Mouse (Mus musculus) hindbrain, postnatal 0 days (tissue): Measurements from ENCODE around the gene Rac2. TPM values are rescaled to one million over a fixed set of nuclear protein-coding genes. Genes with fewer than 3 reads are reported as not detected.

Experiments used
- ATAC-seq: fragments of 200-750 bp; cut with Nextera tagmentation; 2 replicates; pipeline ENCODE4 v1.8.0; 2017; ENCODE audit warnings: mild to moderate bottlenecking, moderate TSS enrichment, moderate library complexity
- DNase-seq: peaks from one replicate; pipeline ENCODE4 v3.0.0-alpha.2; 2015; ENCODE audit warnings: low spot score
- H3K27ac ChIP-seq: fragments of 300-500 bp; sonication (generic); 2 replicates; pipeline ENCODE4 v1.5.1; 2014; ENCODE audit warnings: mild to moderate bottlenecking
- H3K27me3 ChIP-seq: fragments of 300-500 bp; sonication (generic); 2 replicates; pipeline ENCODE4 v1.6.1; 2014; ENCODE audit warnings: low read length, mixed read lengths; ENCODE audit not compliant: insufficient read depth
- H3K36me3 ChIP-seq: fragments of 300-500 bp; sonication (generic); 2 replicates; pipeline ENCODE4 v1.6.1; 2014; ENCODE audit warnings: low read length, mixed read lengths; ENCODE audit not compliant: insufficient read depth
- H3K4me1 ChIP-seq: fragments of 300-500 bp; sonication (generic); 2 replicates; pipeline ENCODE4 v1.6.1; 2014; ENCODE audit warnings: antibody characterized with exemption, low read length, mixed read lengths; ENCODE audit not compliant: insufficient read depth
- H3K4me2 ChIP-seq: fragments of 300-500 bp; sonication (generic); 2 replicates; pipeline ENCODE4 v1.6.1; 2014; ENCODE audit warnings: low read depth, mild to moderate bottlenecking, low read length, moderate library complexity, mixed read lengths
- H3K4me3 ChIP-seq: fragments of 300-500 bp; sonication (generic); 2 replicates; pipeline ENCODE4 v1.5.1; 2014; ENCODE audit warnings: low read length
- H3K9ac ChIP-seq: fragments of 300-500 bp; sonication (generic); replicated peaks from 2 replicates; pipeline ENCODE4 v1.6.1; 2014; ENCODE audit warnings: mild to moderate bottlenecking, low read length, moderate library complexity, mixed read lengths
- H3K9me3 ChIP-seq: fragments of 300-500 bp; sonication (generic); 2 replicates; pipeline ENCODE4 v1.6.1; 2016; ENCODE audit warnings: low read length, mixed read lengths
- CTCF ChIP-seq: IDR thresholded peaks from 2 replicates; pipeline ENCODE4 v1.5.1; 2016; ENCODE audit warnings: antibody characterized with exemption, control low read depth, low read depth
- WGBS: fragments of 180-500 bp; shearing (Covaris S2); extraction: QIAGEN DNeasy Blood & Tissue Kit; methylation state at CpG from one replicate; pipeline ENCODE4 v1.1.7; 2014; 5-methylcytosine and 5-hydroxymethylcytosine counted together
- polyA plus RNA-seq: library from polyadenylated mRNA; unstranded; fragments of >200 nt; fragmentation: Nextera tagmentation; extraction: Ambion mirVana; gene quantifications from 2 replicates; pipeline ENCODE4 v1.2.1, GENCODE M21; 2015
- total RNA-seq: library from RNA; depleted of rRNA; stranded (reverse); fragments of >200 nt; gene quantifications from 2 replicates; pipeline ENCODE4 v1.2.3, GENCODE M21; 2014

The Rac2 gene
- total and polyA plus RNA-seq, 2 experiments from 2014 or later: 3.4 to 6.8 TPM

GRCm38 (mm10) chr15:78532566-78533345 lies 39.8 kb downstream of the Rac2 start:
- Histone ChIP-seq H3K9me3 (no peaks in the 10 kb centered on the region), H3K36me3 (no peaks in the 10 kb centered on the region), H3K9ac (no peak overlapping the region), H3K4me1 (peaks cover 20% of the 10 kb centered on the region), H3K4me3 (no peak overlapping the region), H3K4me2 (no peak overlapping the region), H3K27me3 (no peaks in the 10 kb centered on the region), H3K27ac (no peak overlapping the region)
- DNase-seq (no peak), ATAC-seq (no peak)
- TF ChIP-seq CTCF: no peak
- 74% methylated on average over 10 of the region's 10 CpGs for whole genome bisulfite sequencing

- no peaks in the 10 kb centered on the region for H3K36me3 ChIP-seq
- under 1% methylated on average over 25 of the region's 25 CpGs for WGBS
- peak overlapping the region; percentile 72 for H3K27ac ChIP-seq
- H3K4me2 ChIP-seq: peak overlapping the region; percentile 54
- H3K9ac ChIP-seq: peak overlapping the region; percentile 28; the same call in 1 of the 2 replicates
- peak overlapping the region; percentile 18 for H3K4me3 ChIP-seq
- H3K9me3 ChIP-seq: no peaks in the 10 kb centered on the region
- H3K4me1 ChIP-seq: peaks cover 20% of the 10 kb centered on the region
- DNase-seq (peak; percentile 99), ATAC-seq (peak; percentile 93)
- H3K27me3 ChIP-seq: no peaks in the 10 kb centered on the region
- TF ChIP-seq CTCF: peak; percentile 94
Measured at GRCm38 (mm10) chr15:78531901-78532469, 40.6 kb downstream of the Rac2 start.

- no peak for ATAC-seq
- no peaks in the 10 kb centered on the region for H3K27me3 ChIP-seq
- H3K4me3 ChIP-seq: no peak overlapping the region
- no peaks in the 10 kb centered on the region for H3K36me3 ChIP-seq
- 81% methylated on average over 4 of the region's 4 CpGs for WGBS
- peak overlapping the region; percentile 28; the same call in 1 of the 2 replicates for H3K9ac ChIP-seq
- DNase-seq: no peak
- H3K27ac ChIP-seq: peak overlapping the region; percentile 72
- no peak for TF ChIP-seq CTCF
- peak overlapping the region; percentile 54 for H3K4me2 ChIP-seq
- no peaks in the 10 kb centered on the region for H3K9me3 ChIP-seq
- peaks cover 20% of the 10 kb centered on the region for H3K4me1 ChIP-seq
Measured at GRCm38 (mm10) chr15:78531451-78531720, 41.2 kb downstream of the Rac2 start.

GRCm38 (mm10) chr15:78530671-78531450 lies 41.7 kb downstream of the Rac2 start, which contains the start of gene C1qtnf6:
TSS of gene C1qtnf6 (minus strand) at chr15:78531416.
- Histone ChIP-seq H3K4me3 (peak within 1 kb of the TSS; percentile 18), H3K27me3 (no peaks in the 10 kb centered on the region), H3K36me3 (no peaks in the 10 kb centered on the region), H3K9ac (peak within 1 kb of the TSS; percentile 28; the same call in 1 of the 2 replicates), H3K27ac (peak within 1 kb of the TSS; percentile 72), H3K4me1 (peaks cover 20% of the 10 kb centered on the region), H3K9me3 (no peaks in the 10 kb centered on the region), H3K4me2 (peak within 1 kb of the TSS; percentile 54)
- DNase-seq (peak; percentile 21), ATAC-seq (no peak)
- no peak for TF ChIP-seq CTCF
- WGBS: 62% methylated on average over 17 of the region's 17 CpGs

GRCm38 (mm10) chr15:78530141-78530540 lies 42.4 kb downstream of the Rac2 start:
- Histone ChIP-seq H3K4me2 (no peak overlapping the region), H3K9ac (no peak overlapping the region)
- WGBS: 73% methylated on average over 3 of the region's 3 CpGs

GRCm38 (mm10) chr15:78529428-78529990 lies 43.1 kb downstream of the Rac2 start:
- Histone ChIP-seq H3K27me3 (no peaks in the 10 kb centered on the region), H3K4me3 (peak overlapping the region; percentile 16), H3K27ac (peak overlapping the region; percentile 61), H3K4me2 (peak overlapping the region; percentile 47), H3K4me1 (peaks cover 20% of the 10 kb centered on the region), H3K9me3 (no peaks in the 10 kb centered on the region), H3K36me3 (no peaks in the 10 kb centered on the region), H3K9ac (peak overlapping the region; percentile 37)
- WGBS: 6% methylated on average over 15 of the region's 15 CpGs
- DNase-seq: peak; percentile 70
- peak; percentile 46 for ATAC-seq
- no peak for TF ChIP-seq CTCF

More at GRCm38 (mm10) chr15:78530141-78530540, 42.4 kb downstream of the Rac2 start:
- TF ChIP-seq CTCF: no peak
- H3K4me3 ChIP-seq: no peak overlapping the region
- H3K36me3 ChIP-seq: no peaks in the 10 kb centered on the region
- no peak for DNase-seq
- no peaks in the 10 kb centered on the region for H3K9me3 ChIP-seq
- no peak for ATAC-seq
- H3K4me1 ChIP-seq: peaks cover 20% of the 10 kb centered on the region
- H3K27me3 ChIP-seq: no peaks in the 10 kb centered on the region
- peak overlapping the region; percentile 61; the same call in 1 of the 2 replicates for H3K27ac ChIP-seq
